Mouse (Mus musculus) lung, embryonic 14.5 days (tissue): ENCODE results near the gene Iqcd. TPM values are rescaled to one million over a fixed set of nuclear protein-coding genes. Genes with fewer than 3 reads are reported as not detected.
A peak's percentile ranks its signal among the peaks of the same experiment; 100 is the strongest.

Source experiments
- ATAC-seq: fragments of 200-750 bp; cut with Nextera tagmentation; 2 replicates; pipeline ENCODE4 v1.8.0; 2017; ENCODE audit warnings: mild to moderate bottlenecking, moderate TSS enrichment, moderate library complexity; ENCODE audit not compliant: insufficient read depth
- DNase-seq: peaks from one replicate; pipeline ENCODE4 v3.0.0-alpha.2; 2015
- H3K27ac ChIP-seq: fragments of 300-500 bp; sonication (generic); 2 replicates; pipeline ENCODE4 v1.5.1; 2014; ENCODE audit warnings: low read depth, mild to moderate bottlenecking, moderate library complexity
- H3K27me3 ChIP-seq: fragments of 300-500 bp; sonication (generic); 2 replicates; pipeline ENCODE4 v1.6.1; 2014; ENCODE audit warnings: low read length, control low read depth; ENCODE audit not compliant: insufficient read depth
- H3K36me3 ChIP-seq: fragments of 300-500 bp; sonication (generic); 2 replicates; pipeline ENCODE4 v1.6.1; 2014; ENCODE audit warnings: control low read depth; ENCODE audit not compliant: insufficient read depth
- H3K4me1 ChIP-seq: fragments of 300-500 bp; sonication (generic); 2 replicates; pipeline ENCODE4 v1.6.1; 2014; ENCODE audit warnings: antibody characterized with exemption, control low read depth; ENCODE audit not compliant: insufficient read depth
- H3K4me2 ChIP-seq: fragments of 300-500 bp; sonication (generic); 2 replicates; pipeline ENCODE4 v1.6.1; 2014; ENCODE audit warnings: mild to moderate bottlenecking
- H3K4me3 ChIP-seq: fragments of 300-500 bp; sonication (generic); 2 replicates; pipeline ENCODE4 v1.5.1; 2014; ENCODE audit warnings: low read depth, low read length
- H3K9ac ChIP-seq: fragments of 300-500 bp; sonication (generic); 2 replicates; pipeline ENCODE4 v1.6.1; 2014
- H3K9me3 ChIP-seq: fragments of 300-500 bp; sonication (generic); 2 replicates; pipeline ENCODE4 v1.6.1; 2016; ENCODE audit warnings: low read depth, low read length, control low read depth
- CTCF ChIP-seq: IDR thresholded peaks from 2 replicates; pipeline ENCODE4 v1.5.1; 2016; ENCODE audit warnings: antibody characterized with exemption, low read depth
- WGBS: fragments of 180-500 bp; shearing (Covaris S2); extraction: QIAGEN DNeasy Blood & Tissue Kit; methylation state at CpG from one replicate; pipeline ENCODE4 v1.1.7; 2014; 5-methylcytosine and 5-hydroxymethylcytosine counted together
- polyA plus RNA-seq: library from polyadenylated mRNA; unstranded; fragments of >200 nt; fragmentation: Nextera tagmentation; extraction: Ambion mirVana; gene quantifications from 2 replicates; pipeline ENCODE4 v1.2.1, GENCODE M21; 2014

The Iqcd gene
- 0.35 and 0.37 TPM in 2 replicates for polyA plus RNA-seq

DNA sequence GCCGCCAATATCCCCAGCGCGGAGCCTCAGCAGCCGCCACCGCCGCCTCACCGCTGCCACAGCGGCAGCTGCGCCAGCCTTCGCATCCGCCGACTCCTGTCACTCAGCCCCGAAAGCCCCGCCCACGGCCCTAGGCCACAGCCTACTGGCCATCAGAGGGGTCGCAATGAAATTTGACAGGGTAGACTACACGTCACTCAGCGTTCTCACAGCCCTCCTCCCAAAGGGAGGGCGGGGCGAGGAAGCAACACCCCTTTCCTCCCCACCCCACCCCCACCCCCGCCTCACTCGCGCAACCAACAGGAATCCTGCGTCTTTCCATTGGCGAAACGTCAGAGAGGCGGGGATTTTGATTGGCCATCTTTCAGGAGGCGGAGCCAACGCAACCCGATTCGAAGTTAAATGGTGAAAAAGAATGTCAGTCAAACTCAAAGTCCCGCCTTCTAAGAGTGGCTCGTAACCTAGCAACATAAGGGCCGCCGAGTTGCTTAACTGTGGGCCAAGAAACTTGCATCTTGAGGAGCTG, at the start of gene Iqcd, which contains the start of gene Tpcn1:
Gene Iqcd (plus strand): TSS at position 448 of the 526 bp plus-strand sequence.
Gene Tpcn1 (minus strand): TSS at position 105 of the 526 bp plus-strand sequence.
- peak; percentile 98 for ATAC-seq
- peaks cover 12% of the 10 kb centered on the region for H3K4me1 ChIP-seq
- H3K27ac ChIP-seq, result peak within 1 kb of the TSS; percentile 66
- H3K27me3 ChIP-seq, result no peaks in the 10 kb centered on the region
- H3K9me3 ChIP-seq, result no peaks in the 10 kb centered on the region
- WGBS, result under 1% methylated on average over 35 of the region's 35 CpGs
- peak; percentile 100 for DNase-seq
- peak; percentile 36; the same call in 1 of the 2 replicates for TF ChIP-seq CTCF
- peak within 1 kb of the TSS; percentile 97 for H3K4me2 ChIP-seq
- peak within 1 kb of the TSS; percentile 89 for H3K4me3 ChIP-seq
- peak within 1 kb of the TSS; percentile 78 for H3K9ac ChIP-seq
- H3K36me3 ChIP-seq, result peaks cover 14% of the 10 kb centered on the region

DNA sequence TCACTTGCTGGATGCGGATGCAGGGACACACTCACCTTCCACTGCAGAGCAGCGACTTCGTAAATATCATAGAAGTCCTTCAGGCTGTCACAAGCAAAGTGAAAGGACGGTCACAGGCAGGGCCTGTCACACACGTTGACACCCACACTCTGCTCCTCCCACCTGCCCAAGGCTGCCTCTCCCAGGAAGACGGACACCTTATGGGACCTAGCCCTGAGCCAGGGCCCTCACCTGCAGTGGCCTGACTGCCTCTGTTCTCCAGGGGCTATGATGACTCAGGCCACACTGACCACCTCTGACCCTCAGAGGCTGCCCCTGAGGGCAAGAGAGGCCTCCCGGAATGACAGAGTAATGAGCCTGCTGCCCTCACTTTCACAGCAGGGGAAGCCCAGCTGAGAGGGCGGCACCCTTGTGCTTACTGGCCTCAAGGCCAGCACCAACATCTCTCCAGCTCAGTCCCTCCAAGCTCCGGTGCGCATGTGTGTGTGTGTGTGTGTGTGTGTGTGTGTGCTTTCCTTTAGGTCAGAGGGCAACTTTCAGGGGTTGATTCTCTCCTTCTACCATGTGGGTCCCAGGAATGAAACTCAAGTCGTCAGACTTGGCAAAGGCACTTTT, 40.5 kb upstream of the Iqcd start:
- Histone ChIP-seq H3K27me3 (no peaks in the 10 kb centered on the region), H3K36me3 (peaks cover 35% of the 10 kb centered on the region; the same call in 1 of the 2 replicates), H3K4me1 (no peaks in the 10 kb centered on the region), H3K9ac (no peak overlapping the region), H3K9me3 (no peaks in the 10 kb centered on the region), H3K4me2 (no peak overlapping the region), H3K4me3 (no peak overlapping the region), H3K27ac (no peak overlapping the region)
- WGBS, result 67% methylated on average over 11 of the region's 11 CpGs
- ATAC-seq (no peak), DNase-seq (no peak)
- TF ChIP-seq CTCF, result no peak

DNA sequence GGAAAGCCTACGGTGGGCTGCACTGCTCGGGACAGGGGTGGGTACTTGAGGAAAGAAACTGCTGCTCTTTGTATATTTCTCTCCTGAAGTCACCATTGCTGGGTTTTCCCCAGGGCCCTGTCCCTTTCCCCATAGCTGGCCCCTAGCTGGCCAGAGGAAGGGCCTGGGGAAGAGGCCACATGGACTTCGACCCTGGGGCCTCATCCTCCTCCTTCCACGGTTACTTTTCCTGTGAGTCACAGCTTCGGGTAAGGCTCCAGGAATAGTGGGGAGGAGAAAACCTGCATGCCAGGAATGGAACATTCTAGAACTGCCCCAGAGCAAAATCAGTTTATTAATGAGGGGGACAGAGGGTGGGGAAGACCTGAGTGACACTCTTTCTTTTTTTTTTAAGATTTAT, 38.7 kb upstream of the Iqcd start:
- no peak overlapping the region for H3K9ac ChIP-seq
- no peaks in the 10 kb centered on the region for H3K27me3 ChIP-seq
- no peak for TF ChIP-seq CTCF
- DNase-seq (no peak), ATAC-seq (no peak)
- peaks cover 41% of the 10 kb centered on the region; the same call in 1 of the 2 replicates for H3K36me3 ChIP-seq
- no peaks in the 10 kb centered on the region for H3K4me1 ChIP-seq
- no peaks in the 10 kb centered on the region for H3K9me3 ChIP-seq
- 80% methylated on average over 5 of the region's 5 CpGs for WGBS
- no peak overlapping the region for H3K4me2 ChIP-seq
- no peak overlapping the region for H3K27ac ChIP-seq
- H3K4me3 ChIP-seq, result no peak overlapping the region

DNA sequence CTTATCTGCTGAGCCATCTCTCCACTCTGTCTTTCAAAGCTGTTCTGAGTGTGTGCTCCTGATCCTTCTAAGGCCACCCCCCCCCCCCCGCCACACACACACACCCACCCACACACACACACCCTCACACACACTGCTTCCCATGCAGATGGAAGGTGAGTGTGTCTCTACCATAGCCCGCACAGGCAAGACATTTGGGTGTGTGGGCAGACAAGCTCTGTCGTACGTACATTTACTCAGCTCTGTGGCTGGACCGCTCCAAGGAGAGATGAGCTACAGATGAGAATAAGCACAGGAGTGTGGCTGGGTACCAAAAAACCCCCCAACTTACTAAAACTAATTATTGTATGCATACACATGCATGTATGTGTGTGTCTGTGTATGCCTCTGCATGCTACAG, 38.1 kb upstream of the Iqcd start:
- DNase-seq (no peak), ATAC-seq (no peak)
- Histone ChIP-seq H3K27me3 (no peaks in the 10 kb centered on the region), H3K4me3 (no peak overlapping the region), H3K4me2 (no peak overlapping the region), H3K9me3 (no peaks in the 10 kb centered on the region), H3K9ac (no peak overlapping the region), H3K27ac (no peak overlapping the region), H3K4me1 (no peaks in the 10 kb centered on the region), H3K36me3 (peaks cover 46% of the 10 kb centered on the region)
- no peak for TF ChIP-seq CTCF
- 94% methylated on average over 5 of the region's 5 CpGs for WGBS

DNA sequence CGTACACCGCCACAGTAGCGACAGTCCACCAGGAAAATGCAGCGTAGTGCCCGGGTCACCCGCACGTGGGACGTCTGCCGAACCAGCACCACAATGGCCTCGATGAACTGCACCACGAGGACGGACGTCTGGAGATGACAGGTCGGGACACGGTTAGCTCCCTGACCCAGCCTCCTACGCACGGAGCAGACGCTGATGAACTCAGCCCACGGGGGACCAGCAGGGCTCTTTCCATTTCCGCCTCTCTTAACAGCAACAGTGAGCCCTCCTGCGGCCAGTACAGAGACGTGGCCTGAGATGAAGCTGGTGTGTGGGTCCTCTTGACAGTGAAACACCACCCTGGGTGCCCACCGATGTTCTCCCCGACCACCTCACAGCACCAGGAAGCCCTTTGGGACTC, 32.9 kb upstream of the Iqcd start:
- DNase-seq (no peak), ATAC-seq (no peak)
- H3K9ac ChIP-seq, result no peak overlapping the region
- TF ChIP-seq CTCF, result no peak
- WGBS, result 87% methylated on average over 24 of the region's 24 CpGs
- no peaks in the 10 kb centered on the region for H3K9me3 ChIP-seq
- no peak overlapping the region for H3K4me2 ChIP-seq
- no peaks in the 10 kb centered on the region for H3K27me3 ChIP-seq
- peaks cover 21% of the 10 kb centered on the region for H3K4me1 ChIP-seq
- peaks cover 52% of the 10 kb centered on the region for H3K36me3 ChIP-seq
- H3K27ac ChIP-seq, result no peak overlapping the region
- no peak overlapping the region for H3K4me3 ChIP-seq

DNA sequence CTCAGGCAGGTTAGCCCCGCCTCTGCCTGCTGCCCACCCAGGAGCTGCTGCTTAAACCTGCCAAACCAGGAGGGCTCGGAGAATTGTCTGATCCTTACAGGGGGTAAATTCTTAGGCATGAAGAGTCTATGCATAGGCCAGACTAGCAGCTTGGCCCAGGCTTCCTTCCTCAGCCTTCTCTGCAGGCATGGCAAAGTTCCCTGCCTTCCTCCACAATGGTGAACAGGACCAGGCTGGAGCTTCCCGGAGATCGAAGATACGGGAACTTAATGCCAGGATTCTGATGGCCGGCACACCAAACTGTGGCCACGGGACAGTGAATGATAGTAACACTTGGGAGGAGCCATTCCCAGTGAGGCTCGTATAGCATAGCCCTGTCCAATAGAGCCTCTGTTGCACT, 30.8 kb upstream of the Iqcd start:
- no peaks in the 10 kb centered on the region for H3K27me3 ChIP-seq
- TF ChIP-seq CTCF, result no peak
- H3K4me3 ChIP-seq, result no peak overlapping the region
- H3K4me1 ChIP-seq, result peaks cover 30% of the 10 kb centered on the region
- H3K27ac ChIP-seq, result no peak overlapping the region
- no peak overlapping the region for H3K9ac ChIP-seq
- ATAC-seq, result no peak
- 65% methylated on average over 8 of the region's 8 CpGs for WGBS
- DNase-seq, result no peak
- no peaks in the 10 kb centered on the region for H3K9me3 ChIP-seq
- H3K4me2 ChIP-seq, result no peak overlapping the region
- H3K36me3 ChIP-seq, result peaks cover 34% of the 10 kb centered on the region

DNA sequence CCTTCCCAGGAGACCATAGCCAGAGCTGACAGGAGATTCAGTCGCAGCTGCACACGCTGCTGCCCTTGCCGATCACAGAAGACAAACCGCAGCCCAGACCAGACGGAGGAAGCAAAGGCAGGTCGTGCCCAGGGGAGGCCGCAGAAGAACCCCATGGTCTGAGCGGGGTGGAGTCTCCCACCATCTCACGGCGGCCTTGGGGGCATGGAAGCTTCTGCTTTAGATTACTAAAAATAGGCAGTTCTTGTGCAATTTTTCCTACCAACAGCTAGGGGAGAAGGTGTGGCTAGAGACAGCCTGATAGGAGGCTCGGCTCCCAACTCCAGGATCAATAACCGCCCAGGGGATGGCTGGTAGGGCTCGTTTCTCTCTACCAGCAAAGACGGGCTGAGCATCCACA, 30.1 kb upstream of the Iqcd start:
- Histone ChIP-seq H3K4me1 (peaks cover 36% of the 10 kb centered on the region), H3K4me3 (no peak overlapping the region), H3K4me2 (no peak overlapping the region), H3K27me3 (no peaks in the 10 kb centered on the region), H3K9ac (no peak overlapping the region; the same call in 1 of the 2 replicates), H3K36me3 (peaks cover 27% of the 10 kb centered on the region), H3K27ac (no peak overlapping the region), H3K9me3 (no peaks in the 10 kb centered on the region)
- DNase-seq (peak; percentile 25), ATAC-seq (no peak)
- no peak for TF ChIP-seq CTCF
- 51% methylated on average over 14 of the region's 14 CpGs for WGBS
